Mouse (Mus musculus) C2C12 (cell line): ENCODE measurements at regions not wholly inside any gene's neighbourhood (a gene's known extent, or its start where the extent isn't known, plus 50 kb on each side); places are given as distances from the start of the nearest gene placed in this dataset.

Experiments used
- H3K27me3 ChIP-seq: one replicate; pipeline ENCODE4 v1.6.1; 2011; ENCODE audit not compliant: control insufficient read depth, insufficient read depth, insufficient read length
- H3K36me3 ChIP-seq: one replicate; pipeline ENCODE4 v1.6.1; 2011; ENCODE audit not compliant: control insufficient read depth, insufficient read depth
- H3K4me3 ChIP-seq: one replicate; pipeline ENCODE4 v1.5.1; 2011; ENCODE audit warnings: mild to moderate bottlenecking, control low read depth; ENCODE audit not compliant: poor library complexity, insufficient read depth, severe bottlenecking
- H3K79me2 ChIP-seq: one replicate; pipeline ENCODE4 v1.6.1; 2011; ENCODE audit not compliant: control insufficient read depth, insufficient read depth
- H3K79me3 ChIP-seq: one replicate; pipeline ENCODE4 v1.6.1; 2011; ENCODE audit warnings: low read depth, control low read depth
- H3ac ChIP-seq: one replicate; pipeline ENCODE3; 2011; ENCODE audit warnings: low read depth; ENCODE audit not compliant: control insufficient read depth, insufficient read length
- CEBPB ChIP-seq: IDR thresholded peaks from one replicate; pipeline ENCODE4 v1.6.1; 2011; ENCODE audit warnings: low read depth, mild to moderate bottlenecking, control low read depth, moderate library complexity
- CTCF ChIP-seq: IDR thresholded peaks from one replicate; pipeline ENCODE4 v1.5.1; 2011; ENCODE audit not compliant: control insufficient read depth, insufficient read depth, insufficient read length
- FOSL1 ChIP-seq: IDR thresholded peaks from one replicate; pipeline ENCODE4 v1.8.0; 2011; ENCODE audit warnings: mild to moderate bottlenecking, low read length; ENCODE audit not compliant: poor library complexity, insufficient read depth, severe bottlenecking
- MAX ChIP-seq: IDR thresholded peaks from one replicate; pipeline ENCODE4 v1.6.1; 2011; ENCODE audit warnings: mild to moderate bottlenecking, control low read depth
- MYOD1 ChIP-seq: IDR thresholded peaks from one replicate; pipeline ENCODE4 v1.6.1; 2011; ENCODE audit warnings: low read depth; ENCODE audit not compliant: control insufficient read depth, insufficient read length
- MYOG ChIP-seq: IDR thresholded peaks from one replicate; pipeline ENCODE4 v1.6.1; 2011; ENCODE audit not compliant: control insufficient read depth, insufficient read length; ENCODE audit errors: extremely low read depth
- USF1 ChIP-seq: IDR thresholded peaks from one replicate; pipeline ENCODE4 v1.6.1; 2011; ENCODE audit warnings: low read depth, mild to moderate bottlenecking, control low read depth, moderate library complexity

DNA sequence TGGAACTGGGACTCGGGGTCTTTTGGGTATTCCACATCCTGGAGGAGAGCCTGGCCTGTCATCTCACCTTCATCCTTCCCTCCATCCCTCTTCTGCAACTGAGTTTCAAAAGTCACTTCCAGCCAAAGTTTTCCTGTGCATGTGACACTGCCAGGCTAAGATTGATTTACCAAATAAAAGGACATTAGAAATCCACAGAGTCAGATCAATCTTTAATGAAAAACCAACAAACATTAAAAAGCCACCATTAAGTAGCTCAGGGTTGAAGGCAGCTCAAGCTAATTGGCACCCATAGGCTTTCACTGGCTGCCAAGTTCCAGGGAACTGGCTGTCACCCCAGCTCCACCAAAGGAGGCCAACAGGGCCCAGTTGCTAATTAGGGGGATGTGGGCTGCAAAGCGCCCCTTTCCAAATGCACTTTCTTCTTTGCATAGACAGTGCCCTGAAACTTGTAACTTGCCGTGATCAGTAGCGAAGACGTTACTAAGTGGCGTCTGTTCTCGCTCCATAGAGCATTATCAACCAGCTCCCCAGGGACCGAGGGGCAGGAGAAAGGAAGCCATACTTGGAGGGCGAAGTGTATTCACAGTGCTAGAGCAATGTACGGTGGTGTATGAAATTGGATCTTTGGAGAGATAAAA, 464.6 kb upstream of the Gm19410 start:
- Histone ChIP-seq H3K36me3 (no peaks in the 10 kb centered on the region), H3ac (no peak overlapping the region), H3K79me2 (no peaks in the 10 kb centered on the region), H3K79me3 (no peaks in the 10 kb centered on the region), H3K27me3 (no peaks in the 10 kb centered on the region), H3K4me3 (no peak overlapping the region)
- TF ChIP-seq MAX (no peak), MYOG (no peak), CTCF (no peak), USF1 (no peak), MYOD1 (no peak), CEBPB (no peak), FOSL1 (no peak)

DNA sequence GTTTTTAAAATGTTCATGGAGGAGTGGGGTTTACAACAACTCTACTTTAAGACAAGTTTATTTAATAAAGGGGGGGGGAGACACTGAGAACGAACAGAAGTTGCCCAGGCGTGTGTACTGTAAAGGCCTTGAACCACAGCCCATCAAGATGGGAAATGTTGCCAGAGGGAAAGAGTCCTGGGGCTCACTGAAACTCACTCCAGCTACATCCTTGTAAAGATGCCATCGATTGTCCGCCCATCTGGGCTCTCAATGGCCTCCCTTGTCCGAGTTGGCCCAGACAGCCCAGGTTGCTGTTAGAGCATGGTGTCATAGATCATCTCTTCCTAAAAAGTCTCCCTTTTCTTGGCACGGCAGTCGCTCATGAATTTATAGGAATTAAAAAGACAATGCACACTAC, 462.7 kb upstream of the Gm19410 start:
- Histone ChIP-seq H3ac (no peak overlapping the region), H3K36me3 (no peaks in the 10 kb centered on the region), H3K27me3 (no peaks in the 10 kb centered on the region), H3K79me3 (no peaks in the 10 kb centered on the region), H3K4me3 (no peak overlapping the region), H3K79me2 (no peaks in the 10 kb centered on the region)
- TF ChIP-seq FOSL1: no peak
- no peak for TF ChIP-seq MYOG
- TF ChIP-seq MAX: no peak
- TF ChIP-seq USF1: no peak
- TF ChIP-seq MYOD1: no peak
- TF ChIP-seq CEBPB: no peak

- no peak overlapping the region for H3K4me3 ChIP-seq
Measured at GRCm38 (mm10) chr8:35321270-35321865, 444.2 kb upstream of the Gm19410 start.

GRCm38 (mm10) chr8:35323180-35323975, 442.2 kb upstream of the Gm19410 start:
- no peaks in the 10 kb centered on the region for H3K79me2 ChIP-seq
- no peaks in the 10 kb centered on the region for H3K79me3 ChIP-seq
- H3K4me3 ChIP-seq: no peak overlapping the region
- no peak overlapping the region for H3ac ChIP-seq
- TF ChIP-seq CTCF (no peak), USF1 (no peak), MAX (no peak), CEBPB (no peak), FOSL1 (no peak), MYOD1 (no peak), MYOG (no peak)
- H3K27me3 ChIP-seq: no peaks in the 10 kb centered on the region
- H3K36me3 ChIP-seq: no peaks in the 10 kb centered on the region

More at GRCm38 (mm10) chr8:35321270-35321865, 444.2 kb upstream of the Gm19410 start:
- H3ac ChIP-seq: no peak overlapping the region
- no peaks in the 10 kb centered on the region for H3K36me3 ChIP-seq
- no peaks in the 10 kb centered on the region for H3K79me2 ChIP-seq
- TF ChIP-seq CTCF (no peak), CEBPB (no peak), MAX (no peak), FOSL1 (no peak), USF1 (no peak)
- H3K27me3 ChIP-seq: no peaks in the 10 kb centered on the region
- H3K79me3 ChIP-seq: no peaks in the 10 kb centered on the region
